Mouse (Mus musculus) liver, adult 2 months (tissue): Measurements from ENCODE around the gene Eif4e3.

Source experiments
- CTCF ChIP-seq: fragments of 200-500 bp; IDR thresholded peaks from 2 replicates; pipeline ENCODE4 v1.5.1; 2011; ENCODE audit warnings: low read depth, low read length, control low read depth
- POLR2A ChIP-seq: fragments of 200-500 bp; IDR thresholded peaks from 2 replicates; pipeline ENCODE4 v1.6.1; 2011; ENCODE audit warnings: low read length, control low read depth; ENCODE audit not compliant: insufficient read depth; ENCODE audit errors: extremely low read depth

DNA sequence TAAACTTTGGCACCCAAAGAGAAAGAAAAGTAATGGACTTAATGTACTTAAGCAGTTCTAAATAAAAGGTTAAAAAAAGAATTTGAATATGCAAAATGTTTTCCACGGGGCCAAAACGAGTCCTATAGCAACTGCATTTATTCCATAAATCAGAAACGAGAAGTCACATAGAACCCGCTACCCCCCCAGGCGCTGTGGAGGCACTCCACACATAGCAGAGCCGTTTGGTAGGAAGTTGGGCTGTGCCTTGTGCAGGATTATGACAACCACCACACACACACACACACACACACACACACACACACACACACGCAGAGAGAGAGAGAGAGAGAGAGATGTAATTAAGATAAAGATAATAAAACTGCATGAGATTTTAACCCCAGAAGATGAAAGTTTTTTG lies 46.1 kb downstream of the Eif4e3 start:
- TF ChIP-seq CTCF (no peak), POLR2A (no peak)
